Mouse (Mus musculus) midbrain, postnatal 0 days (tissue): ENCODE measurements around the gene Acat3. TPM values are rescaled to one million over a fixed set of nuclear protein-coding genes. Genes with fewer than 3 reads are reported as not detected.
A peak's percentile ranks its signal among the peaks of the same experiment; 100 is the strongest.
"Not testable (repeated sequence)": the region's sequence is repeated elsewhere in the genome, so short reads cannot be mapped to it uniquely, and the experiment has no call there.

Source experiments
- ATAC-seq: fragments of 200-750 bp; cut with Nextera tagmentation; 2 replicates; pipeline ENCODE4 v1.8.0; 2017; ENCODE audit warnings: moderate number of reproducible peaks, mild to moderate bottlenecking, moderate TSS enrichment, moderate library complexity; ENCODE audit not compliant: low FRiP score
- DNase-seq: peaks from one replicate; pipeline ENCODE4 v3.0.0-alpha.2; 2015; ENCODE audit warnings: low spot score
- H3K27ac ChIP-seq: fragments of 300-500 bp; sonication (generic); 2 replicates; pipeline ENCODE4 v1.5.1; 2014; ENCODE audit warnings: low read depth, mild to moderate bottlenecking, low read length, mixed read lengths
- H3K27me3 ChIP-seq: fragments of 300-500 bp; sonication (generic); 2 replicates; pipeline ENCODE4 v1.6.1; 2014; ENCODE audit warnings: low read length, control low read depth, mixed read lengths; ENCODE audit not compliant: insufficient read depth
- H3K36me3 ChIP-seq: fragments of 300-500 bp; sonication (generic); 2 replicates; pipeline ENCODE4 v1.6.1; 2014; ENCODE audit warnings: low read length, control low read depth, mixed read lengths; ENCODE audit not compliant: insufficient read depth
- H3K4me1 ChIP-seq: fragments of 300-500 bp; sonication (generic); 2 replicates; pipeline ENCODE4 v1.6.1; 2014; ENCODE audit warnings: mild to moderate bottlenecking, control low read depth, antibody characterized with exemption, low read length, mixed read lengths; ENCODE audit not compliant: insufficient read depth
- H3K4me2 ChIP-seq: fragments of 300-500 bp; sonication (generic); 2 replicates; pipeline ENCODE4 v1.6.1; 2014; ENCODE audit warnings: low read depth, mild to moderate bottlenecking, low read length, mixed read lengths; ENCODE audit not compliant: poor library complexity, severe bottlenecking
- H3K4me3 ChIP-seq: fragments of 300-500 bp; sonication (generic); 2 replicates; pipeline ENCODE4 v1.5.1; 2014; ENCODE audit warnings: low read depth, mild to moderate bottlenecking, low read length, moderate library complexity
- H3K9ac ChIP-seq: fragments of 300-500 bp; sonication (generic); replicated peaks from 2 replicates; pipeline ENCODE4 v1.6.1; 2014; ENCODE audit warnings: mild to moderate bottlenecking, low read length, moderate library complexity, mixed read lengths; ENCODE audit not compliant: poor library complexity, severe bottlenecking
- H3K9me3 ChIP-seq: fragments of 300-500 bp; sonication (generic); 2 replicates; pipeline ENCODE4 v1.6.1; 2016; ENCODE audit warnings: low read length, control low read depth
- CTCF ChIP-seq: IDR thresholded peaks from 2 replicates; pipeline ENCODE4 v1.5.1; 2016; ENCODE audit warnings: antibody characterized with exemption, mild to moderate bottlenecking
- WGBS: fragments of 180-500 bp; shearing (Covaris S2); extraction: QIAGEN DNeasy Blood & Tissue Kit; methylation state at CpG from one replicate; pipeline ENCODE4 v1.1.7; 2014; 5-methylcytosine and 5-hydroxymethylcytosine counted together
- polyA plus RNA-seq: library from polyadenylated mRNA; unstranded; fragments of >200 nt; fragmentation: Nextera tagmentation; extraction: Ambion mirVana; gene quantifications from 2 replicates; pipeline ENCODE4 v1.2.1, GENCODE M21; 2015
- total RNA-seq: library from RNA; depleted of rRNA; stranded (reverse); fragments of >200 nt; gene quantifications from 2 replicates; pipeline ENCODE4 v1.2.3, GENCODE M21; 2014

Acat3 gene
- total and polyA plus RNA-seq, 2 experiments from 2014 or later, result 0.82 to 1.5 TPM

GRCm38 (mm10) chr17:12941543-12942260, 1.3 kb upstream of the Acat3 start:
- ATAC-seq (no peak), DNase-seq (no peak)
- Histone ChIP-seq H3K9ac (no peak overlapping the region), H3K36me3 (peaks cover 25% of the 10 kb centered on the region), H3K4me1 (no peaks in the 10 kb centered on the region; the same call in 1 of the 2 replicates), H3K4me2 (no peak overlapping the region), H3K27me3 (no peaks in the 10 kb centered on the region), H3K4me3 (no peak overlapping the region), H3K27ac (no peak overlapping the region), H3K9me3 (no peaks in the 10 kb centered on the region)
- WGBS, result 78% methylated on average over 8 of the region's 8 CpGs
- TF ChIP-seq CTCF, result no peak

DNA sequence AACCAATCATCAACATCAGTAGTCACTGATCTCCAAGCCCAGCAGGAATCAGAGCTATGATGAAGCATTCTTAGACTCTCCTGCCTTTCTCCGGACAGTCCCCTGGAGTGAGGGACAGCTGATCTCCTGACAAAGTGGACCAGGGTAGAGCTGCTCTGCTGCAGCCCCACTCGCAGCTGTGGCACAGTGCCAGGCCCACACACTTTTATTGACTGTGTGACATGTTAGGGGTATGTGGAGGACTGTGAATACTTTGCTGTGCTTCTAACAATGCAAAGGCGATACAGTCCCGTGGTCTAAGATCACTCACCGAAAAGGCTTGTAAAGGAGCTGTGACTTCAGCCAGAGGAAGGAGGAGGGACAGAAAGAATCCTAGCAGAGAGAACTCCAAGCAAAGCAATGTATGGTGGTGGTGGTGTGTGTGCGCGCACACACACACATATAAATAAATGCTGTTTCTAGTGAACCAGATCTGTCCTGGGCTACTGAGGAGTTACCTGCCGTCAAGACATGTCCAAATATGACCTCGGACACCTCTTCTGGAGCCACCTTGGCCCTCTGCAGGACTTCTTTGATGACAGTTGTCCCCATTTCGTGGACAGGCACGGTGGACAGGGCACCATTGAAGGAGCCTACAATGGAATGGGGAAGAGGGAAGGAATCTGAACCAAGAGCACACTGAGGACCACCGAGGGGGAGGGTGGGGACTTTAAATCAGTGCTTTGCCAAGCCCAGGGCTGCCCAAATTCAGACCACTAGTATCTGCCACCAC, 837 bp downstream of the Acat3 start:
- H3K4me3 ChIP-seq, result peak overlapping the region; percentile 15; the same call in 1 of the 2 replicates
- not testable (repeated sequence) for H3K27me3 ChIP-seq, H3K9ac ChIP-seq, DNase-seq, H3K4me1 ChIP-seq, H3K27ac ChIP-seq, H3K9me3 ChIP-seq
- ATAC-seq, result peak; percentile 60
- peaks cover 17% of the 10 kb centered on the region for H3K36me3 ChIP-seq
- WGBS, result 25% methylated on average over 2 of the region's 12 CpGs
- H3K4me2 ChIP-seq, result peak overlapping the region; percentile 51

GRCm38 (mm10) chr17:12938077-12938476, 2.3 kb downstream of the Acat3 start:
- Histone ChIP-seq H3K4me3 (no peak overlapping the region), H3K9me3 (no peaks in the 10 kb centered on the region), H3K36me3 (peaks cover 9% of the 10 kb centered on the region), H3K9ac (no peak overlapping the region), H3K4me1 (no peaks in the 10 kb centered on the region; the same call in 1 of the 2 replicates), H3K4me2 (no peak overlapping the region), H3K27me3 (no peaks in the 10 kb centered on the region), H3K27ac (no peak overlapping the region)
- no peak for TF ChIP-seq CTCF
- ATAC-seq, result no peak
- WGBS, result 25% methylated on average over 2 of the region's 2 CpGs
- DNase-seq, result no peak

DNA sequence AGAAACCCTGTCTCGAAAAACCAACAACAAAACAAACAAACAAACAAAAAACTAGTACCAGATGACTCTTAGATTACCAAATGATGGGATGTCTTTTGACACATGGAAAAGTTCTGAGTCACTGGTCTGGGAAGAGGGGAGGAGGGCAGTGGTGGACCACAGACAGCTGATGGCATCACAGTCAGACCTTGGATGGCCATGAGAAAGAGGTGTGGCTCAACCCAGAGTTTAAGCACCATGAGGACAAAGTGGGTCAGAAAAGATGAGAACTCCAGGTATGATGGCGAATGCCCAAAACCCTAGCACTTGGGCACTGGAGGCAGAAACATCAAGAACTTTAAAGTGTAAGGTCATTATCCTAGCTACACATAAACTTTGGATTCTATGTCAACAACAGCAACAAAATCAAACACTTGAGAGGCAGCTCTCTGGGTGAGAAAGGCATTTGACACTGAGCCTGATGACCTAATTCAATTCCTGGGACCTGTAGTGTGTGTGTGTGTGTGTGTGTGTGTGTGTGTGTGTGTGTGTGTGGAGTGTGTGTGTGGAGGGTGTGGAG, 2.9 kb downstream of the Acat3 start:
- Histone ChIP-seq H3K9me3 (no peaks in the 10 kb centered on the region), H3K4me1 (no peaks in the 10 kb centered on the region; the same call in 1 of the 2 replicates), H3K9ac (no peak overlapping the region), H3K36me3 (peaks cover 5% of the 10 kb centered on the region), H3K4me2 (no peak overlapping the region), H3K27me3 (no peaks in the 10 kb centered on the region), H3K27ac (no peak overlapping the region), H3K4me3 (no peak overlapping the region)
- no peak for TF ChIP-seq CTCF
- DNase-seq (no peak), ATAC-seq (no peak)
- WGBS, result 86% methylated on average over 2 of the region's 2 CpGs

- 50% methylated on average over 4 of the region's 4 CpGs for WGBS
- no peak for TF ChIP-seq CTCF
- ATAC-seq, result no peak
Observed at GRCm38 (mm10) chr17:12935719-12936118, 4.7 kb downstream of the Acat3 start.

DNA sequence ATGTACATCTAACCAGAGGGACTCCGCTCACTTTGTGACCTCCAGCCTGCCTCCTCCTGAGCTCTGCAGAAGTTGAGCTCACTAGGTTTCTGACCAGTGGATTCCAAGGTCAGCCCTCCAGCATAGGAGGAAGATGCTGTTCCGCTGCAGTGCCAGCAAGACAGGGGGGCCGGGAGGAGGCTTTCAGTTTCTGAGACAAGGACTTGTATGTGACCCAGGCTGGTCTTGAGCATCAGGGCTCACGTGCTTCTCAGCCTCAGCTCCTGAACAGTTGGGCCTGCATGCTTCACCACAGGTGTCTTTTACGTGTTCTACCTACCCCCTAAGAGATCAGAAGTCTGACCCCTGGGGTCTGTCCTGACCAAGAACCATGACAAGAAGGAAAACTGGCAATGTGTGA, 8.8 kb downstream of the Acat3 start:
- H3K36me3 ChIP-seq, H3K4me1 ChIP-seq, H3K9ac ChIP-seq, ATAC-seq, H3K4me3 ChIP-seq, H3K9me3 ChIP-seq, DNase-seq, H3K4me2 ChIP-seq, H3K27ac ChIP-seq, H3K27me3 ChIP-seq: not testable (repeated sequence)
- 87% methylated on average over 5 of the region's 5 CpGs for WGBS

More at GRCm38 (mm10) chr17:12935719-12936118, 4.7 kb downstream of the Acat3 start:
- no peak overlapping the region for H3K4me2 ChIP-seq
- no peaks in the 10 kb centered on the region; the same call in 1 of the 2 replicates for H3K4me1 ChIP-seq
- DNase-seq, result no peak
- H3K9ac ChIP-seq, result no peak overlapping the region
- no peaks in the 10 kb centered on the region for H3K27me3 ChIP-seq
- no peak overlapping the region for H3K4me3 ChIP-seq
- no peaks in the 10 kb centered on the region for H3K36me3 ChIP-seq
- H3K27ac ChIP-seq, result no peak overlapping the region
- H3K9me3 ChIP-seq, result no peaks in the 10 kb centered on the region
